Mouse (Mus musculus) spleen, adult 18-20 months (tissue): Measurements from ENCODE around the gene Miip.
"Not testable (repeated sequence)": the region's sequence is repeated elsewhere in the genome, so short reads cannot be mapped to it uniquely, and the experiment has no call there.

Experiments
- DNase-seq, 2 experiments: peaks; one replicate each; pipeline ENCODE4 v3.0.0; 2022; ENCODE audit warnings: mixed read lengths in 2 of 2

Miip gene

GRCm38 (mm10) chr4:147867563-147868449 lies 810 bp downstream of the Miip start:
- DNase-seq: no peak

DNA sequence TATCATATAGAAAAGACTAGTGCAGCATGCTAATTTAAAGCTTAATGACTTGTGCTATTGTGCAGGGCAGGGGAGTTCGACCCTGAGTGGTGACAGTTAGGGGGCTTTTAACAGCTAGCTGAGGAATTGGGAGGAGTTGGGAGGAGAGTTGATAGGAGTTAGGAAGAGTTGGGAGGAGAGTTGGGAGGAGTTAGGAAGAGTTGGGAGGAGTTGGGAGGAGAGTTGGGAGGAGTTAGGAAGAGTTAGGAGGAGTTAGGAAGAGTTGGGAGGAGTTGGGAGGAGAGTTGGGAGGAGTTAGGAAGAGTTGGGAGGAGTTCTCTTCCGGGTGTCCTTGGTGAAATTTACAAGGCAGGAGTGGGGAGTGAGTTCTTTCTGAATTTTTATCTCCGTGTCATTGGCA lies 1.8 kb downstream of the Miip start:
- DNase-seq: not testable (repeated sequence)

DNA sequence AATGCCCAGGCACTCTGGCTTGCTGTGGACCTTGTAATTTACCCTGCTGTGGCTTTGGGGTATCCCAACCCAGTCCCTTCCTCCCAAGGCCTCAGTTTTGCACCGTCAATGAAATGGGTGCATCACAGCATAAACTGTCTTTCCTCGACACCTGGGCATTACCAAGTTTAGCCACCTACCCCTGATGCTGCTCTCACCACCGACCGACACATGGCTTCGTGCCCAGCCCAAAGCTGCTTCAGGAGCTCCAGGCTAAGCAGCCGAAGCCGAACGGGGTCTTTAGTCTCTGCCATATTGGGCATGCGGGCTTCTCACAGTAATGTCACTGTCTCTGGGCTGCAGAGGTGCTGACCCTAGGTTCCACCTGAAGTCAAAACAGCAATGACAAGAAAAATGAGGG lies 2.6 kb downstream of the Miip start:
- DNase-seq: no peak

DNA sequence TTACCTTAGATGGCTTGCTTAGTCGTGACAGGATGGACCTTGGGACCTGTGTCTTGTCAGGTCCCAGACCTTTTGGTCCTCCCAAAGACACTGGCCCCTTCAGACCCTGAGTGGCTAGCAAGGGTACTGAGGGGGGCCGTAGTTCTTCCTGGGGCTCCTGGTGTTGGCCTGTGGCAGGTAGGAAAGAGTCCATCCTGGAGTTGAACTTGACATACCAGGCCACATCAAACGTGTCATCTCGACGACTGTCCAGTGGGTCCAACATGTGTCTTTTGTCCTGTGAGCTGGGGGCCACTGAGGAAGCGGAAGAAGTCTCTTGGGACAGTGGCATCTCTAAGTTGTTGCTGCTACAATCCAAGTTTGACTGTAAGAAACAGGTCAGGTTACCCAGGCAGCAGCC lies 3.0 kb downstream of the Miip start:
- no peak for DNase-seq

GRCm38 (mm10) chr4:147862051-147862450 lies 6.6 kb downstream of the Miip start:
- no peak for DNase-seq

DNA sequence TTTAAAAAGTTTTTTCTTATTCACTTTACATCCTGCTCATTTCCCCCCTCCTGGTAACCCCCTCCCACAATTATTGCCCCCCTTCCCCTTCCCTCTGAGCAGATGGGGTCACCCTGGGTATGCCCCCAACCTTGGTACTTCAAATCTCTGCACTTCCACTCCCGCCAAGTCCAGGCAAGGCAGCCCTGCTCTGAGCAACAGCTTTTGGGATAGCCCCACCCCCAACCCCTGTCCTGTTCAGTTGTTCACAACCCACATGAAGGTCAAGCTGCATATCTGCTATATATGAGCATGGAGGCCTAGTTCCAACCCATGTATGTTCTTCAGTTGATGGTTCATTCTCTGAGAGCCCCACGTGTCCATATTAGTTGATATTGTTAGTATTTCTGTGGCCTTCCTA lies 17.8 kb downstream of the Miip start:
- DNase-seq: no peak

- no peak for DNase-seq
Observed at GRCm38 (mm10) chr4:147848584-147848991, 20.0 kb downstream of the Miip start.

DNA sequence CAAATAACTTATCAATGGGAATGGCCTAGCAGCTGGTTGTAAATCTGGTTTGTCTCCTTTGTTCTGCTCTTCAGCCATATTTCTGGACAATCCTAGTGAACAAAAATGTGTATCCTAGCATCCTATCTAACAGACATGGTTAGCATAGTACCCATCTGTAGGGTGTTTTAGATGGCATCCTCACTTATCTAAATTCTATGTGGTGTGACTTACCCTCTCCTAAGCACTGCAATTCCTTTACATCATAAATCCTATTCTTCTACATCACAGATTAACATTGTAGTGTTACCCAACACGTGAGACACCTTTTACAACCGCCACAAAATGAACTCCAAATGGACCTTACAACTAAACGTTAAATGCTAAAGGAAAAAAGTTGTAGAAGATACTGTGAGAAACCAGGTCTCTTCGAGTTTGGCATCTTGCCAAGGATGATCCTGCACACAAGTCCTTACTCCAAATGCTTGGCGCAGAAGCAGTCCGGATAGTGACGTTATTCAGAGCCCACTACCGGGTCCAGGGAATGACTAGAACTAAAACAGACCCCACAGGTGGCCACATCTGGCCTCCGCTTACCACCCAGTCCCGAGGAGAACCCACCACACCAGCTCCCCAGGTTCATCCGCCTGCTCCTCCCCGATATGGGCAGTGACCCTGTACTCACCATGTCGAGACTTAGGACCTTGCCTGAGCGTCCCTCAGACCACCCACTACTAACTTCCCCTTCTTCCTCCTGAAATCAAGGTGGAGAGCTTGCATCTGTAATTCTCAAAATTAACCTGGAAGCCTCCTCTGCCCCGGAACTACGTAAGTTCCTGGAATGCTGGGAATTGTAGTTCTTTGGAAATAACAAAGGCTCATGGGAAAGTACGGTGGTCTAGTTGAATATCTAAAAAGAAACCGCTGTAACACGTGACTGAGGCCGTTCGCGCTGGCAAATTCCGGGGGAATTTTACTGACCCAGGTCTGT lies 20.7 kb downstream of the Miip start, which contains the start of gene Zfp933:
TSS of gene Zfp933 (minus strand) at position 753 of the 970 bp plus-strand sequence.
- peak; percentile 41 to 49 for DNase-seq

GRCm38 (mm10) chr4:147842871-147843270 lies 25.7 kb downstream of the Miip start:
- no peak for DNase-seq

GRCm38 (mm10) chr4:147839282-147839681 lies 29.3 kb downstream of the Miip start:
- DNase-seq: peak; percentile 39 to 44

DNA sequence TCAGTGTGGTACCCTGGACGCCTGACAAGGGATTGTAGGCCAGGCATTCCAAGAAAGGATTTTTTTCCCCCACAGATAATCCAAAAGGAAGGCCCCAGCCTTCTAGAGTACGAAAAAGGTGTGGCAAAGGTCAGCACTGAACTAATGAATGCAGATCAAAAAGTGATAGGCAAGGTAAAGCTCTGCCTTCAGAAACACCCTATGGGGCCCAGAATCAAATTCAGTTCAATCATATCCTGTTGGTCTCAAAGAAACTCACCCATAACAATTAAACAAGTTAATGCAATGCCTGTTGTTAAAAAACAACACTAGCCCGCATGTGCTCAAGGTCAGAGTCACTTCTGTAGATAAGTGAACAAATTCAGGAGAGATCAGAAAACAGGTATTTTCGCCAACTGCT lies 44.2 kb downstream of the Miip start:
- no peak for DNase-seq

DNA sequence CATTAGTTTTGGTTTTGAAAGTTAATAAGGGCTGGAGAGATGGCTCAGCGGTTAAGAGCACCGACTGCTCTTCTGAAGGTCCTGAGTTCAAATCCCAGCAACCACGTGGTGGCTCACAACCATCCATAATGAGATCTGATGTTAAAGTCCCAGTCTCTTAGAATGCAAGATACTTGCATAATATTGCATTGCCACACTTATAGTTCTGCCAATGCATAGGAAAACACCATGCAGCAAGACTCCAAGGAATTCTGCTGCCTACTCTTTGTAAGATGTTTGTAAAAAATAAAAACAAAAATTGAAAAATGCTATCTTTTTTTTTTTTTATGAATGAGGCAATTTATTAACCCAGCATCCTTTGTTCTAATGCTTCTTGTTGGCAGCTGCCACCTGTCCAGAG lies 47.2 kb downstream of the Miip start:
- DNase-seq: not testable (repeated sequence)

- DNase-seq: not testable (repeated sequence)
Observed at GRCm38 (mm10) chr4:147819659-147820058, 49.0 kb downstream of the Miip start.

DNA sequence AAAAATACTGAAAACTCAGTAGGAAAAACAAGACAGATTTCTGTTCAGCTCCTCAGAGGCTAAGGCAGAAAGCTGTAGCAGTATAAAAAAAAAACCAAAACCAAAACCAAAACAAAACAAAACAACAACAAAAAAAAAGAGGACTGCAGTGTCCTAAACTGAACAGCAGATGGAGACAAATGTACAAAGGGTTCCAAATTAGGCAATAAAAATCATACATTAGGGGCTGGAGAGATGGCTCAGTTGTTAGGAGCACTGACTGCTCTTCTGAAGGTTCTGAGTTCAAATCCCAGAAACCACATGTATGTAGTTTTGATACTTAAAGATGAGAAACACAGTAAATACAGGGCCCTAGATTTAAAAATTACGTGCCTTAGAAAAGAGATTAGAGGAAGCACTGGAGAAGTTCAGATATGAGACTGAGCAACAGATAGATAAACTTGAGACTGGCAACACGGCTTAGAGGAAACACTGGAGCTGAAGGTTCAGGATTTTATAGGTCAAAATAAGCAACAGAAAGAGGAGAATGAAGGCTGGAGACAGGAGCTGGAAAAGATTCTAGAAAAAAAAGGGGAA lies 53.9 kb downstream of the Miip start:
- DNase-seq: no peak

DNA sequence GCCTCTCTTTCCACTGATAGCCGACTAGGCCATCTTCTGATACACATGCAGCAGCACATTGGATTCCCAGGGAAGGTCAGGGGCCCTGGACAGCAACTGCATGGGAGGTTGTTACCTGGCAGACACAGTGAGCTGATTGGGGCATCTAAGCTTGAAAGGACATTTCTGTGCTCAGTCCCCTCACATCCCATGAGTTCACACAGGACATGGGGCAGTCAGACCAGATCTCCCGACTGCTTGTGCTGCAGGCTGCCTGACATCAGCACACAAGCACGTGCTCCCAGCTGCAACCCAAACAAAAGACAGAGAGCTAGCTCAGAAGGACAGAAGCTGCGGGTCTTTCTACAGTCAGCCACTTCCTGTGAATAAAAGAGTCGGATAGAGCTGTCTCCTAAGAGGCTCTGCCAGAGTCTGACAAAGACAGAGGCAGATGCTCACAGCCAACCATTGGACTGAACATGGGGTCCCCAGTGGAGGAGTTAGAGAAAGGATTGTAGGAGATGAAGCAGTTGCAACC lies 55.3 kb downstream of the Miip start:
- no peak for DNase-seq
